Mouse (Mus musculus): Measurements from ENCODE around the gene Defb45. TPM values are rescaled to one million over a fixed set of nuclear protein-coding genes. Genes with fewer than 3 reads are reported as not detected.

The Defb45 gene
- polyA plus RNA-seq (2016; fragmentation: Nextera tagmentation; extraction: Ambion mirVana) = not detected in 2 replicates

GRCm38 (mm10) chr2:152599299-152599698 is at the start of gene Defb45:
Gene Defb45, minus strand, starts transcription at chr2:152599399.
- Histone ChIP-seq H3K4me1 (replicated peaks) (no peaks in the 10 kb centered on the region), H3K27me3 (ENCODE audit: insufficient read depth, poor library complexity, severe bottlenecking) (no peaks in the 10 kb centered on the region), H3K9me3 (no peaks in the 10 kb centered on the region), H3K27ac (no peak within 1 kb of the TSS), H3K4me3 (no peak within 1 kb of the TSS), H3K36me3 (no peaks in the 10 kb centered on the region)
- WGBS = 71% methylated on average over 7 of the region's 7 CpGs
- DNase-seq (ENCODE audit: low spot score) = no peak

GRCm38 (mm10) chr2:152639406-152640113 is 40.4 kb upstream of the Defb45 start:
- Histone ChIP-seq H3K9me3 (no peaks in the 10 kb centered on the region), H3K27me3 (ENCODE audit: insufficient read depth, poor library complexity, severe bottlenecking) (no peaks in the 10 kb centered on the region), H3K4me3 (no peak overlapping the region), H3K4me1 (replicated peaks) (peaks cover 14% of the 10 kb centered on the region), H3K36me3 (no peaks in the 10 kb centered on the region), H3K27ac (peak overlapping the region; percentile 60)
- WGBS = 12% methylated on average over 11 of the region's 11 CpGs
- peak; percentile 15 for DNase-seq (ENCODE audit: low spot score)

- H3K36me3 ChIP-seq = no peaks in the 10 kb centered on the region
- no peaks in the 10 kb centered on the region for H3K27me3 ChIP-seq (ENCODE audit: insufficient read depth, poor library complexity, severe bottlenecking)
- no peak overlapping the region for H3K4me3 ChIP-seq
- peaks cover 14% of the 10 kb centered on the region for H3K4me1 ChIP-seq (replicated peaks)
- 59% methylated on average over 6 of the region's 6 CpGs for WGBS
- H3K27ac ChIP-seq = 0 out of 2 replicates have a peak overlapping the region, but pooled peaks have one; percentile 60
- no peaks in the 10 kb centered on the region for H3K9me3 ChIP-seq
- no peak for DNase-seq (ENCODE audit: low spot score)
These were observed 39.7 kb upstream of the Defb45 start for GRCm38 (mm10) chr2:152638865-152639264.

- Histone ChIP-seq H3K4me1 (replicated peaks) (peaks cover 24% of the 10 kb centered on the region), H3K27me3 (ENCODE audit: insufficient read depth, poor library complexity, severe bottlenecking) (0 out of 2 replicates have a peak, but pooled peaks cover 12% of the 10 kb centered on the region), H3K27ac (no peak overlapping the region), H3K36me3 (no peaks in the 10 kb centered on the region), H3K4me3 (no peak overlapping the region), H3K9me3 (no peaks in the 10 kb centered on the region)
- WGBS = 88% methylated on average over 4 of the region's 4 CpGs
- DNase-seq (ENCODE audit: low spot score) = no peak
These were observed 38.2 kb upstream of the Defb45 start for GRCm38 (mm10) chr2:152637381-152637780.

GRCm38 (mm10) chr2:152637006-152637322 is 37.8 kb upstream of the Defb45 start:
- 90% methylated on average over 6 of the region's 6 CpGs for WGBS
- H3K9me3 ChIP-seq = no peaks in the 10 kb centered on the region

GRCm38 (mm10) chr2:152636246-152637005 is 37.2 kb upstream of the Defb45 start:
- H3K4me3 ChIP-seq = no peak overlapping the region
- H3K27ac ChIP-seq = no peak overlapping the region
- H3K27me3 ChIP-seq (ENCODE audit: insufficient read depth, poor library complexity, severe bottlenecking) = 0 out of 2 replicates have a peak, but pooled peaks cover 18% of the 10 kb centered on the region
- 72% methylated on average over 23 of the region's 23 CpGs for WGBS
- H3K36me3 ChIP-seq = no peaks in the 10 kb centered on the region
- DNase-seq (ENCODE audit: low spot score) = no peak
- peaks cover 24% of the 10 kb centered on the region for H3K4me1 ChIP-seq (replicated peaks)
- no peaks in the 10 kb centered on the region for H3K9me3 ChIP-seq

More at GRCm38 (mm10) chr2:152637006-152637322, 37.8 kb upstream of the Defb45 start:
- DNase-seq (ENCODE audit: low spot score) = no peak
- no peak overlapping the region for H3K27ac ChIP-seq
- 0 out of 2 replicates have a peak, but pooled peaks cover 16% of the 10 kb centered on the region for H3K27me3 ChIP-seq (ENCODE audit: insufficient read depth, poor library complexity, severe bottlenecking)
- no peaks in the 10 kb centered on the region for H3K36me3 ChIP-seq
- H3K4me1 ChIP-seq (replicated peaks) = peaks cover 24% of the 10 kb centered on the region
- H3K4me3 ChIP-seq = no peak overlapping the region

GRCm38 (mm10) chr2:152634311-152634710 is 35.1 kb upstream of the Defb45 start:
- peaks cover 27% of the 10 kb centered on the region for H3K27me3 ChIP-seq (ENCODE audit: insufficient read depth, poor library complexity, severe bottlenecking)
- no peak overlapping the region for H3K27ac ChIP-seq
- no peak for DNase-seq (ENCODE audit: low spot score)
- no peaks in the 10 kb centered on the region for H3K36me3 ChIP-seq
- peaks cover 15% of the 10 kb centered on the region for H3K4me1 ChIP-seq (replicated peaks)
- WGBS = 74% methylated on average over 29 of the region's 29 CpGs
- H3K4me3 ChIP-seq = no peak overlapping the region
- H3K9me3 ChIP-seq = no peaks in the 10 kb centered on the region

- 43% methylated on average over 17 of the region's 17 CpGs for WGBS
- Histone ChIP-seq H3K4me3 (peak overlapping the region; percentile 3; the same call in 1 of the 2 replicates), H3K36me3 (no peaks in the 10 kb centered on the region), H3K4me1 (replicated peaks) (peaks cover 10% of the 10 kb centered on the region), H3K27me3 (ENCODE audit: insufficient read depth, poor library complexity, severe bottlenecking) (peaks cover 37% of the 10 kb centered on the region), H3K27ac (0 out of 2 replicates have a peak overlapping the region, but pooled peaks have one; percentile 2), H3K9me3 (no peaks in the 10 kb centered on the region)
- DNase-seq (ENCODE audit: low spot score) = peak; percentile 22
These were observed 34.1 kb upstream of the Defb45 start for GRCm38 (mm10) chr2:152633334-152633733.

- Histone ChIP-seq H3K4me3 (no peak overlapping the region), H3K9me3 (no peaks in the 10 kb centered on the region), H3K27ac (no peak overlapping the region), H3K27me3 (ENCODE audit: insufficient read depth, poor library complexity, severe bottlenecking) (peaks cover 71% of the 10 kb centered on the region), H3K36me3 (no peaks in the 10 kb centered on the region), H3K4me1 (replicated peaks) (peaks cover 40% of the 10 kb centered on the region)
- WGBS = 91% methylated on average over 6 of the region's 6 CpGs
- no peak for DNase-seq (ENCODE audit: low spot score)
These were observed 30.7 kb upstream of the Defb45 start for GRCm38 (mm10) chr2:152629904-152630303.

GRCm38 (mm10) chr2:152629239-152629638 is 30.0 kb upstream of the Defb45 start:
- 79% methylated on average over 3 of the region's 3 CpGs for WGBS
- no peak for DNase-seq (ENCODE audit: low spot score)
- Histone ChIP-seq H3K27ac (no peak overlapping the region), H3K27me3 (ENCODE audit: insufficient read depth, poor library complexity, severe bottlenecking) (peaks cover 77% of the 10 kb centered on the region), H3K9me3 (no peaks in the 10 kb centered on the region), H3K36me3 (no peaks in the 10 kb centered on the region), H3K4me3 (no peak overlapping the region), H3K4me1 (replicated peaks) (peaks cover 40% of the 10 kb centered on the region)

GRCm38 (mm10) chr2:152628066-152628465 is 28.9 kb upstream of the Defb45 start:
- H3K4me1 ChIP-seq (replicated peaks) = peaks cover 34% of the 10 kb centered on the region
- H3K27ac ChIP-seq = no peak overlapping the region
- DNase-seq (ENCODE audit: low spot score) = no peak
- 36% methylated on average over 17 of the region's 17 CpGs for WGBS
- H3K27me3 ChIP-seq (ENCODE audit: insufficient read depth, poor library complexity, severe bottlenecking) = peaks cover 77% of the 10 kb centered on the region
- H3K36me3 ChIP-seq = no peaks in the 10 kb centered on the region
- no peaks in the 10 kb centered on the region for H3K9me3 ChIP-seq
- no peak overlapping the region for H3K4me3 ChIP-seq

- DNase-seq (ENCODE audit: low spot score) = peak; percentile 58
- peaks cover 30% of the 10 kb centered on the region for H3K4me1 ChIP-seq (replicated peaks)
- WGBS = 2% methylated on average over 59 of the region's 59 CpGs
- no peaks in the 10 kb centered on the region for H3K36me3 ChIP-seq
- no peaks in the 10 kb centered on the region for H3K9me3 ChIP-seq
- peaks cover 71% of the 10 kb centered on the region for H3K27me3 ChIP-seq (ENCODE audit: insufficient read depth, poor library complexity, severe bottlenecking)
- peak within 1 kb of the TSS; percentile 56 for H3K4me3 ChIP-seq
- peak within 1 kb of the TSS; percentile 37 for H3K27ac ChIP-seq
These were observed 27.8 kb upstream of the Defb45 start, which contains the start of gene Rem1 for GRCm38 (mm10) chr2:152626774-152627591. Gene Rem1, plus strand, starts transcription at chr2:152626951.

Measured in hindbrain, embryonic 10.5 days (tissue).